Comparison of ENCODE assay signal across 25 mouse cellular contexts in the genomic region with DNA sequence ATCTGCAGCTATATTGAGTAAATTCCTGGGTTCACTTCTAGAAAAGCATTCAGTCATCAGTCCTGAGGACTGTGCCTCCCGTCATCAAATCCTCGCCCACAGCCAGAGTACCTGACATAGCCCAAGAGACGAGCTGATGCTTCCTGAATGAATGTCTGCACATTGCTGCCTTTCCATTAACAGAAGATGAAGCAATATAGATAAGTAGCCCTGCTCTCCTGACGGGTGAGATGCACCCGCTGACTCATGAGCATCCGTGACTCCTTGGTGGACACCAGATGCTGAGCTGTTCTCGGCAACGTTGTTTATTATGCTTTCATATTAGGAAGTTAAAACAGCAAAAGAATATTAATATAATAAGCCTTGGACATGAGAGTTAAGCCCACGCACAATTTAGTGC.
A peak's percentile ranks its signal among the peaks of the same experiment; 100 is the strongest.
DNase-seq lines count a peak whose midpoint lies in the region; ATAC-seq and TF ChIP-seq lines count a peak whose summit lies in the region.
"Had no signal": no experiment of that assay in that cellular context is flagged by ENCODE, and none has a peak within 500 bp of the region (broad histone marks: within the 10 kb centered on the region; RNA-seq: fewer than 3 reads in every experiment).

No protein-coding gene starts in this region.

- H3K4me2 ChIP-seq in midbrain, embryonic 15.5 days: no peak overlapping the region
- peak overlapping the region; percentile 71 for H3K4me2 ChIP-seq in myocyte (ENCODE audit: low read depth)
- H3K4me2 ChIP-seq: embryonic facial prominence, embryonic 12.5 days; forebrain, embryonic 13.5 days; forebrain, embryonic 15.5 days had no signal

- H3K36me3 ChIP-seq in midbrain, embryonic 15.5 days (replicated peaks): no peaks in the 10 kb centered on the region
- H3K36me3 ChIP-seq in midbrain, embryonic 10.5 days: no peaks in the 10 kb centered on the region
- no peaks in the 10 kb centered on the region for H3K36me3 ChIP-seq in myocyte (ENCODE audit: control insufficient read depth, insufficient read depth)
- H3K36me3 ChIP-seq: embryonic facial prominence, embryonic 10.5 days; embryonic facial prominence, embryonic 12.5 days; forebrain, embryonic 15.5 days; G1E had no signal

- H3K4me3 ChIP-seq in midbrain, embryonic 15.5 days: no peak overlapping the region
- no peak overlapping the region for H3K4me3 ChIP-seq in midbrain, embryonic 10.5 days
- no peak overlapping the region for H3K4me3 ChIP-seq in myocyte
- H3K4me3 ChIP-seq: embryonic facial prominence, embryonic 10.5 days; embryonic facial prominence, embryonic 12.5 days; forebrain, embryonic 13.5 days; forebrain, embryonic 15.5 days had no signal

- TF ChIP-seq POLR2A in myocyte (IDR thresholded peaks at IDR 0.05; ENCODE audit: insufficient read length, low read depth): no peak

- no peaks in the 10 kb centered on the region for H3K9me3 ChIP-seq in midbrain, embryonic 15.5 days
- H3K9me3 ChIP-seq in midbrain, embryonic 10.5 days (replicated peaks): no peaks in the 10 kb centered on the region
- H3K9me3 ChIP-seq: embryonic facial prominence, embryonic 10.5 days; embryonic facial prominence, embryonic 12.5 days; forebrain, embryonic 13.5 days; forebrain, embryonic 15.5 days; G1E had no signal

- peak; percentile 5 for DNase-seq in adrenal gland, postnatal 14 days
- DNase-seq in adrenal gland, adult 8-10 months: no peak
- no peak for DNase-seq in midbrain, embryonic 10.5 days (ENCODE audit: low spot score)
- peak; percentile 50 for DNase-seq in MN1 (ENCODE audit: low spot score)
- no peak for DNase-seq in right cerebral cortex, postnatal 10 days (ENCODE audit: low spot score in 2 of 2)
- DNase-seq in urinary bladder, adult 18-20 months (ENCODE audit: low spot score in 2 of 2): no peak
- DNase-seq: adrenal gland, postnatal 10 days; adrenal gland, postnatal 36 days; cerebellum, adult 11-12 months; cerebellum, adult 2 months; cerebellum, adult 9-10 months; cerebellum, postnatal 10 days; cerebellum, postnatal 25 days; forebrain, postnatal 0 days had no signal

- H3K9ac ChIP-seq in midbrain, embryonic 15.5 days: no peak overlapping the region
- H3K9ac ChIP-seq: embryonic facial prominence, embryonic 12.5 days; forebrain, embryonic 13.5 days; forebrain, embryonic 15.5 days; forebrain, postnatal 0 days had no signal

- H3ac ChIP-seq in myocyte (ENCODE audit: control insufficient read depth, insufficient read length): no peak overlapping the region

- H3K27ac ChIP-seq in midbrain, embryonic 15.5 days: no peak overlapping the region
- no peak overlapping the region for H3K27ac ChIP-seq in midbrain, embryonic 10.5 days (replicated peaks)
- H3K27ac ChIP-seq: embryonic facial prominence, embryonic 10.5 days; embryonic facial prominence, embryonic 12.5 days; forebrain, embryonic 13.5 days; forebrain, embryonic 15.5 days had no signal

- no peaks in the 10 kb centered on the region for H3K79me2 ChIP-seq in myocyte (ENCODE audit: control insufficient read depth, insufficient read depth)

- WGBS in midbrain, embryonic 15.5 days: 78% methylated on average over 9 of the region's 9 CpGs
- WGBS in midbrain, embryonic 10.5 days: 87% methylated on average over 9 of the region's 9 CpGs

- H3K4me1 ChIP-seq in midbrain, embryonic 15.5 days: no peaks in the 10 kb centered on the region
- H3K4me1 ChIP-seq in midbrain, embryonic 10.5 days: peaks cover 3% of the 10 kb centered on the region; the same call in 1 of the 2 replicates
- H3K4me1 ChIP-seq: embryonic facial prominence, embryonic 10.5 days; embryonic facial prominence, embryonic 12.5 days; forebrain, embryonic 13.5 days; forebrain, embryonic 15.5 days had no signal

- ATAC-seq in midbrain, embryonic 15.5 days (replicated peaks): 0 out of 2 replicates have a peak, but pooled peaks have one; percentile 10
- ATAC-seq: activated CD4-positive, CD25-positive, alpha-beta regulatory T cell, adult 4 months; CD4-positive, CD25-positive, alpha-beta regulatory T cell, adult 4 months; forebrain, embryonic 13.5 days; forebrain, embryonic 15.5 days; forebrain, postnatal 0 days; Patski had no signal

- H3K27me3 ChIP-seq in midbrain, embryonic 15.5 days (replicated peaks): no peaks in the 10 kb centered on the region
- no peaks in the 10 kb centered on the region for H3K27me3 ChIP-seq in midbrain, embryonic 10.5 days (ENCODE audit: low read depth, poor library complexity, severe bottlenecking)
- no peaks in the 10 kb centered on the region for H3K27me3 ChIP-seq in myocyte (ENCODE audit: control insufficient read depth, insufficient read depth, insufficient read length)
- H3K27me3 ChIP-seq: CH12.LX; embryonic facial prominence, embryonic 12.5 days; forebrain, embryonic 13.5 days; forebrain, embryonic 15.5 days; Patski had no signal

TF ChIP-seq in myocyte, 11 proteins besides CTCF, POLR2A, EP300 and RAD21:
- TF ChIP-seq CEBPB (IDR thresholded peaks at IDR 0.05; ENCODE audit: insufficient read depth, poor library complexity, severe bottlenecking) (peak; percentile 51; the same call in 1 of the 2 replicates), E2F4 (IDR thresholded peaks at IDR 0.05; ENCODE audit: insufficient read depth) (no peak)

Comparison
In these comparisons a context has a peak if more than half of its experiments do, and no peak if none do; other contexts are left out.
1. DNase-seq: peak in adrenal gland, postnatal 14 days (single experiment) and MN1 (single experiment); none in adrenal gland, adult 8-10 months (single experiment), midbrain, embryonic 10.5 days (single experiment), right cerebral cortex, postnatal 10 days (0 of 2) and urinary bladder, adult 18-20 months (0 of 2).